Mouse (Mus musculus) urinary bladder, adult 18-20 months (tissue): ENCODE data around the gene Syt2.

Experiments used
- DNase-seq, 2 experiments: peaks; one replicate each; pipeline ENCODE4 v3.0.0; 2022; ENCODE audit warnings: low spot score in 2 of 2, mixed read lengths in 2 of 2

The Syt2 gene

GRCm38 (mm10) chr1:134704396-134705306, 58.2 kb downstream of the Syt2 start:
- DNase-seq, result no peak

- no peak for DNase-seq
Observed at GRCm38 (mm10) chr1:134706549-134706948, 60.1 kb downstream of the Syt2 start.

DNA sequence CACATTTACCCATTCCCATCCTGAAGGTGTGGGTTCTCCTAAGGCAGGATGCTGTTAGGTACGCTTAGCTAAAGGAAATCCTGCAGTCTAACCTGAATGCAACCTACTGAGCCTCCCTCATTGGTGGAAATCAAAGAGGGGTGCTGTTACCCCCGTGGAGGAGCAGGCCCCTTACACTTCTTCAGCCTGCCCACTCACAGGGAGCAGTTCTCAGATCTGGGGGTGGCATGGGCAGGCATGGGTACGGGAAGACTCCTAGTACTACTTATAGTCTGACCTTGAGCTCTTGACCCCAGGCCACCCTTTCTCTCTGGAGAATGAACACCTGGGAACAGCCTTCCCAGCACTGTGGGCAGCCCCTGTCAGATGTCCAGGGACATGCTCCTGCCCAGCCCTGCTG, 61.0 kb downstream of the Syt2 start:
- no peak for DNase-seq

GRCm38 (mm10) chr1:134708274-134708673, 61.8 kb downstream of the Syt2 start:
- DNase-seq, result no peak

- DNase-seq, result peak in 1 of 2 experiments; percentile 24
Observed at GRCm38 (mm10) chr1:134708801-134709385, 62.4 kb downstream of the Syt2 start.

GRCm38 (mm10) chr1:134709411-134710306, 63.2 kb downstream of the Syt2 start:
- DNase-seq, result no peak

- no peak for DNase-seq
Observed at GRCm38 (mm10) chr1:134711061-134711460, 64.6 kb downstream of the Syt2 start.

DNA sequence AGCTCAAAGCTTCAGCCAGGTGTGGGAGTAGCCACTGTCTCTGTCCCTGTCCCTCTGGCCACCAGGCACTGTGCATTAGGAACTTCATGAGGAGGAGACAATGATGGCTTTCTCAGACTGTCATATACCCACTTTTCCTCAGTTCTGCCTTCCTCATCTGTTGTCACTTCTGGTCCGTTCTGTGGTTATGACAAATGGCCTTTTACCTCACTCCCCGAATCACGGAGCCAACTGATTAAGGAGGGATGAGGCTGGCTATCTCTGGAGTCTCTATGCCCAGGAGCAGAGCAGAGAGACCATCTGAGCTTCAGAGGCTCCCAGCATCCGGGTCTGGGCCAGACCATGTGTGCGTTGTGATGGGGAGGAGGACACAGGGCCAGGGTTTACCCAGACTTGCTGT, 65.2 kb downstream of the Syt2 start:
- no peak for DNase-seq

DNA sequence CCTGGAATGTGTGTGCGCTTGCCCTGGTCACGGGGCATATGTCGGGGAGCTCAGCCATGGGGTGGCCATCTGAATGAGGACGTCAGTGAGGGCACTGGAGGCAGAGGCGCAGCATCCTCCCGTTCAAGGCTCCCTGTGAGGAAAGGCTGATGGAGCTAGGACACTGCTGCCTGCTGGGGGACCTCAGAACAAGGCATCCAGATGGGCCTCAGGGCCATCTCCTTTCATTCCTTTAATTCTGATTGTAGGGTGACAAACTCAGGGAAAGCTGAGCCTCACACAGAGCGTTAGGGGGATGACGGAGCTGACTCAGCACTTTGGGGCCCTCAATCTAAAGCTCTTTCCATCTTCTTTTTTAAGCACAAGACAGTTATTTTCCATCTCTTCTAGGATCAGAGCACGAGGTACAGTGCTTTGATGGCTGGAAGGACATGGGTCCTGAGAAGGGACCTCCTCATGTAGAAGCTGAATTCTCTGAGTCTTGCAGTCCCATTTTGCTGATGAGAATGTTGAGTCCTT, 66.4 kb downstream of the Syt2 start:
- no peak for DNase-seq

DNA sequence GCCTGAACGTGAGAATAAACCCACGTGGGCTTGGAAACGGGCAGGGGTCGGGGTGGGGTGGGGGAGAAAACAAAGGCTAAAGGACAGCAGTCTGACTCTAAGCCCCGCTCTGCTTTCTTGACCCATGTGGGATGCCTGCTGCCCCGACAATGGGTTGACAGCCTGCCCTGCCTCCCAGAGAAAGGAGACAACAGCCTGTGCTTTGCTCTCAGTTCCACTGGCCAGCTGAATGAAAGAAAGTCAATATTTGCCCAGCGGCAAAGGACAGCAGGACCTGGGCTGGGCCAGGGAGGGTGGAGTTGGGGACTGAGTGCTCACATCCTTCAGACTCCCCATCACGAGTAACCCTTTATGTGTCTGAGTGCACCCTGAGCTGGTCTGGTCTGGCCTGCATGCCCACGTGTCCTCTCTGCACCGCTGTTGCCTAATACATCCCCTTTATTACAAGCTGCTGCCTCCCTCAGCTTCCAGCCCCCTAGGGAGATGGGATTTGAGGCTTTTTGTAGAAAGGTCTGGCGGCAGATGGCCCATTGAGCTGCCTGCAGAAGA, 67.0 kb downstream of the Syt2 start:
- no peak for DNase-seq

DNA sequence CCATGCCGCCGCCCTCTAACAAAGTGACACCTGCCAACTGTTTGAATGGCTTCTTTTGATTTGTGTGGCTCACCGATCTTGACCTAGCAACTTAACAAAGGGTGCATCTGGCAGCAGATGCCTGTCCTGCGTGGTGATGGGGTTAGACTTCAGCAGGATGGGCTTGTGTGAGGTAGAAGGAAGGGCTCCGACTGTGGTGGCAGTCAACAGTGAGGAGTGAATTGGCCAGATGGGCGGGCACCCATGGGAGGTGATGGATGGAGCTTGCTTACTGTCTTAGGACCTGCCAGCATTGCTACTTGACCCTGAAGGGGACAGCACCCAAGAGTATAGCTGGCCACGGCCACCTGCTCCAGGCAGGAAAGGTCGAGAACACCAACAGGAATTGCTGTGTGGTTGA, 67.7 kb downstream of the Syt2 start:
- no peak for DNase-seq

DNA sequence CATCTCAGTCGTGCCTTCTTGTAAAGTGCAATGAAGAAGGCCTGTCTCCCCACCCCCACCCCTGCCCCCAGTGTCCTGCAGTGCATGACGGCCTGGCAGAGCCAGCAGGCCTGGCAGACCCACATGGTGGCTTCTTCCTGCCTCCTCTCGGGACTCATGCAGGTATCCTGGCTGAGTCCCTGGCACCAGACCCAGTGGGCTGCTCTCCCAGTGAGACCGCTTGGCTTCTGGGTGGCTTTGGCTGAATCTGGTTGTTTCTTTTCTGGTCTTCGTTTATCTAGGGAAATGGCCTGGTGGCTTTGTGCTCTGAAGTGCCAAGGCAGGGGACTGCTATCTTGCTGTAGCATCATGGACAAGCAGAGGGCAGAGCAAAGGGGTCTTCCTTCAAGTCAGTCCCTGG, 68.6 kb downstream of the Syt2 start:
- DNase-seq, result no peak

- DNase-seq, result no peak
Observed at GRCm38 (mm10) chr1:134719718-134720304, 73.3 kb downstream of the Syt2 start.

GRCm38 (mm10) chr1:134721486-134721885, 75.0 kb downstream of the Syt2 start:
- no peak for DNase-seq

- no peak for DNase-seq
Observed at GRCm38 (mm10) chr1:134722891-134723290, 76.4 kb downstream of the Syt2 start.

DNA sequence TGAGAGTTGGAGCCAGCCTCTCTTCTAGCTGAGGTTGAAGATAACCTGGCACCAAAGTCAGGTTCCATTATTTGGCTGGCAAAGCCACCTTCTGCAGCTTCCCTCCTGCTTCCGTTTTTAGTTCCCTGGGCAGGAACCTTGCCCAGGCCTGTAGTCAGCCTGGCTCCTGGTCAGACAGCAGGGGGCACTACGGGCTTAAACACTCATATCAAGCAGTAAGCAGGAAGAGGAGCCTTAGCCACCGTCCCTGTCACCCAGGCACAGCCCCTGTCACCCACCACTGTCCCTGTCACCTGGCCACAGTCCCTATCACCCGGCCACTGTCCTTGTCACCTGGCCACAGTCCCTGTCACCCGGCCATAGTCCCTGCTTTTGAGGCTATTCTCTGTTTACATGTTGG, 78.8 kb downstream of the Syt2 start:
- DNase-seq, result peak in 1 of 2 experiments; percentile 45

DNA sequence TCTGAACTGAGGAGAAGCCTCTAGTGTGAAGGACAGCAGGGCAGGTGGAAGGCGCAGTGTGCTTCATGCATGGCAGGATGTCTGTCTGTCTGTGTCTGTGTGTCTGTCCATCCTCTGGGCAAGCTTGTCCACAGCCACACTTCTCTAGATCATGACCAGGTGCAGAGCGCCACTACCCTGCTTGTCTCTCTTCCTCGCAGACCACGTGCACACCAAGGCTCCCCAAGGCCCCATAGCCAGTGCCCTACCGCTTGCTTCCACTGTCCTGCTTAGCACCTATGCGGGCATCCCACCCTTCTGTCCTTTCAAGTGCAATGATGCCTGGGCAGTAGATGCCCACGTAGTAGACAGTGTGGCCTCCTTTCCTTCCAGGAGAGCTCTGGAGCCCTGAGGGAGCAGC, 80.0 kb downstream of the Syt2 start:
- DNase-seq, result no peak

DNA sequence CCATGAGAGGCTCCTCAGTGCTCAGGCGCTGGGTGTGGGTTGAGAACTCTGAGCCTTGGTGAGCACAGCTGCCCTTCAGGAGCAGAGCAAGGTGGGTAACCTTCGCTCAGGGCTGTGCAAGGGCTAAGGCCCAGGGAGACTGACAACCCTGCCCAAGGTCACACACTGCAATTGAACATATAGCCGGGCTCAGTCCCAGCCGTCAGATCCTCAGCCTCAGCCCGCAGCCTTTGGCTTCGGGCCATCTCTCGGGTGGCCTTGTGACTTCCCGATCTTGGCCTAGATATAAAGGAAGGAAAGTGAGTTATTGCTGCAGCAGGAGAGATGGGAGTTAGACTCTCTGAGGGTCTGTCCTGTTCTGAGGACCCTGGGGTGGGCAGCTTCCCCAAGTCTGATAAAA, 80.8 kb downstream of the Syt2 start:
- DNase-seq, result no peak

- no peak for DNase-seq
Observed at GRCm38 (mm10) chr1:134733659-134734058, 87.2 kb downstream of the Syt2 start.

DNA sequence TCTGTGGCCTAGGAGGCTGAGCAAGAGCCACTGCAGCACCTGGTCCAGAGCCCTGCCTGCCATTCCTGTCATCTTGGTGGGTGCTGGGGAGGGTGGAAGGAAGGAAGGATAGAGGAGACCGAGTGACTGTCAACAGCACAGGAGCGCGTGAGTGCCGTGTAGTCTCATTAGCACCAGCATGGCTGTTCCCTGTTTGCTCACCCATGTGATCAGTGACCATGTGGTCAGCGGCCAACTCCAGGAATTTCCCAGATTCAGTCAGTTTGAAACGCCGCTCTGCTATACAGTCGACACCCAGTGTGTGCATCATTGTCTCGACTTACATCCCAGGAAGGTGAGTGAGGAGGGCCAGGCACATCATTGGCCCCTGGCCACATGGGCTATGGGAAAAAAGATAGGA, 91.0 kb downstream of the Syt2 start:
- no peak for DNase-seq

DNA sequence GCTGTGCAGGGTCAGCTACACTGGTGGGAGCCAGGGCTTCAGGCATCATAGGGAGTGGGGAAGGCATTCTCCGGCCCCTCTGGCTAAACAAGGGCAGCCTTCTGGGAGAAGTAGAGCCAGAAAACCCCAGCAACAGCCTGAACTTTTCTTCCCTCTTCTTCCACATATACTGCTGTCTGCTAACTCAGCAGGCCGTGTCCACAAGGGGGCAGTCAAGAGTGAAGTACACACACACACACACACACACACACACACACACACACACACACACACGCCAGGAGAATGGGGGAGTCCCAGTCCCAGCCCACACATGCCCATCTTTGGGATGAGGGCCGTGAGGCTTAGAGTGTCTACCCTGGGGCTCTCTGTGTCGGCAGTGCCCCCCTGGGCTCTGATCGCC, 95.0 kb downstream of the Syt2 start:
- DNase-seq, result no peak
